Mouse (Mus musculus) heart, embryonic 10.5 days (tissue): ENCODE measurements at regions not wholly inside any gene's neighbourhood (a gene's known extent, or its start where the extent isn't known, plus 50 kb on each side); places are given as distances from the start of the nearest gene placed in this dataset.

Experiments
- DNase-seq: peaks from one replicate; pipeline ENCODE4 v3.0.0-alpha.2; 2017; ENCODE audit warnings: low spot score
- H3K27ac ChIP-seq: fragments of 300-500 bp; sonication (generic); 2 replicates; pipeline ENCODE4 v1.5.1; 2016; ENCODE audit warnings: mild to moderate bottlenecking
- H3K27me3 ChIP-seq: fragments of 300-500 bp; sonication (generic); 2 replicates; pipeline ENCODE4 v1.6.1; 2016; ENCODE audit warnings: mild to moderate bottlenecking; ENCODE audit not compliant: poor library complexity, insufficient read depth, severe bottlenecking
- H3K36me3 ChIP-seq: fragments of 300-500 bp; sonication (generic); 2 replicates; pipeline ENCODE4 v1.6.1; 2016; ENCODE audit warnings: mild to moderate bottlenecking, moderate library complexity
- H3K4me1 ChIP-seq: fragments of 300-500 bp; sonication (generic); 2 replicates; pipeline ENCODE4 v1.6.1; 2016; ENCODE audit warnings: mild to moderate bottlenecking
- H3K4me3 ChIP-seq: fragments of 300-500 bp; sonication (generic); 2 replicates; pipeline ENCODE4 v1.5.1; 2016; ENCODE audit warnings: mild to moderate bottlenecking, moderate library complexity
- H3K9me3 ChIP-seq: fragments of 300-500 bp; sonication (generic); 2 replicates; pipeline ENCODE4 v1.6.1; 2016; ENCODE audit warnings: mild to moderate bottlenecking, moderate library complexity
- WGBS: fragments of 180-500 bp; shearing (Covaris S2); methylation state at CpG from one replicate; pipeline ENCODE4 v1.1.7; 2016; 5-methylcytosine and 5-hydroxymethylcytosine counted together

DNA sequence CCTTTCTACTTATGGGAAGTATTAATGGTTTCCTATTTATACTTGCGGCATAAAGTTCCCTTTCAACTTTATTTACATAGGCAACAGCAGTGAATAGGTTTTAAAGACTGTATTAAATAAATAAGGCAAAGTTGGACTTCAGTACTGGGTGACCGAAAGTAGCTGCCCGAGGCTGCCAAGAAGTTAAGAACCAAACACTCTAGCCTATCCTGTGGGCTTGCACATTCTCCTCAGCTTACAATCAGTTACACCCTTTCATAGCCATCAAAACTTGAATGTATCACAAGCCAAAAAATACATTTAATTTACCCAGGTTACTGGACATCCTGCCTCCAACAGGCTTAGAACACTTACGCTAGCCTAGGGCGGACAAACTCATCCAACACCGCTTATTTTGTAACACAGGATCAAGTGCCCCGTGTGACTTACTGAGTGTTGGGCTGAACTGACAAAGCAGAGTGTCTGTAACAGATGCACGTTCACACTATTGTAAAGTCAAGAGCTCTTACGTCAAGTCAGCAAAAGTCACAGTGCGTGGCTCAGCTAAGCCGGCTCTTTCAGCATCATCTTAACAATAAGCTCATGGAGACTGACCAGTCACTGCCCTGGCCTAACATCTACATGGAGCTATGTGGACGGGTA, 97.3 kb upstream of the Gdf10 start:
- Histone ChIP-seq H3K36me3 (no peaks in the 10 kb centered on the region), H3K9me3 (no peaks in the 10 kb centered on the region), H3K4me3 (no peak overlapping the region), H3K27me3 (peaks cover 33% of the 10 kb centered on the region; the same call in 1 of the 2 replicates), H3K4me1 (peaks cover 9% of the 10 kb centered on the region; the same call in 1 of the 2 replicates), H3K27ac (no peak overlapping the region)
- DNase-seq = no peak
- WGBS = 73% methylated on average over 12 of the region's 12 CpGs

DNA sequence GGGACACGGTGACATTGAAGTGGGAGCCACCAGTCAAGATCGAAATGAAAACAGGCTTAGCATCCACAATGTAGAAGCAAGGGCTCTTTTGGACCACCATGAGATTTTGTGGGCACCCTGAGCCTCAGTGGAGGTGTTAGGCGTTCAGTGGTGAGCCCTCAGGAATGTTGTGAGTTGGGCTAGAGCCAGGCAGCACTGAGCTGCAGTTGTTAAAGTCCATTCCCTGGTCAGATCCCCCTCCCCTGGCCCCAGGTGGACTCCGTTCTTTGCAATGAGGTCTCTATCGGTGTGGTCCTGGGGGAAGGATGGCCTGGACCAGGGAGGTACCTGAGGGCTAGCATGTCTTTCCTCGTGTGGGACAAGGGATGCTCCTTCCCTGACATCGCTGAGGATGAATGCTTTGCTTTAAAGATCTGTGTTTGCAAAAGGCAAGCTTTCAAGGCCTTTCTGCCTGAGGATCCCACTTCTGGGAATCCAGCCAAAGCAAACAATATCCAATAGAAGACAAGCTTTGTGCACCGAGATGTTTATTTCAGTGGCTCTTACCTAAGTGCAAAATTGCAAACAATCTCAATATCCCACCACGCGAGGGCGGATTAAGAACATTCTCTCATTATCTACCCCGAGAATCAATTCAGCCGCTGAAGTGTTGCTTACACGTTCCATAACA, 90.6 kb upstream of the Gdf10 start:
- Histone ChIP-seq H3K4me1 (peaks cover 7% of the 10 kb centered on the region; the same call in 1 of the 2 replicates), H3K36me3 (no peaks in the 10 kb centered on the region), H3K27me3 (peaks cover 11% of the 10 kb centered on the region; the same call in 1 of the 2 replicates), H3K27ac (no peak overlapping the region), H3K9me3 (no peaks in the 10 kb centered on the region), H3K4me3 (no peak overlapping the region)
- 72% methylated on average over 14 of the region's 14 CpGs for WGBS
- DNase-seq = no peak

- Histone ChIP-seq H3K36me3 (no peaks in the 10 kb centered on the region), H3K4me3 (no peak overlapping the region), H3K27ac (no peak overlapping the region), H3K9me3 (no peaks in the 10 kb centered on the region), H3K4me1 (peaks cover 8% of the 10 kb centered on the region; the same call in 1 of the 2 replicates), H3K27me3 (0 out of 2 replicates have a peak, but pooled peaks cover under 1% of the 10 kb centered on the region)
- no peak for DNase-seq
- 79% methylated on average over 11 of the region's 11 CpGs for WGBS
Observed at GRCm38 (mm10) chr14:33836341-33836740, 87.0 kb upstream of the Gdf10 start.

- Histone ChIP-seq H3K27me3 (no peaks in the 10 kb centered on the region), H3K4me3 (no peak overlapping the region), H3K9me3 (no peaks in the 10 kb centered on the region), H3K27ac (no peak overlapping the region), H3K36me3 (no peaks in the 10 kb centered on the region), H3K4me1 (peaks cover 8% of the 10 kb centered on the region; the same call in 1 of the 2 replicates)
- WGBS = 66% methylated on average over 6 of the region's 6 CpGs
- no peak for DNase-seq
Observed at GRCm38 (mm10) chr14:33841821-33842220, 81.6 kb upstream of the Gdf10 start.

- no peaks in the 10 kb centered on the region for H3K9me3 ChIP-seq
- WGBS = 78% methylated on average over 3 of the region's 3 CpGs
- H3K36me3 ChIP-seq = no peaks in the 10 kb centered on the region
- DNase-seq = no peak
- H3K4me3 ChIP-seq = no peak overlapping the region
- no peak overlapping the region for H3K27ac ChIP-seq
- H3K27me3 ChIP-seq = no peaks in the 10 kb centered on the region
- H3K4me1 ChIP-seq = no peaks in the 10 kb centered on the region
Observed at GRCm38 (mm10) chr14:33853499-33853898, 69.9 kb upstream of the Gdf10 start.

GRCm38 (mm10) chr14:33854181-33854580, 69.2 kb upstream of the Gdf10 start:
- H3K27me3 ChIP-seq = no peaks in the 10 kb centered on the region
- 86% methylated on average over 6 of the region's 6 CpGs for WGBS
- no peak overlapping the region for H3K27ac ChIP-seq
- DNase-seq = no peak
- H3K4me3 ChIP-seq = no peak overlapping the region
- no peaks in the 10 kb centered on the region for H3K36me3 ChIP-seq
- H3K9me3 ChIP-seq = no peaks in the 10 kb centered on the region
- no peaks in the 10 kb centered on the region for H3K4me1 ChIP-seq

GRCm38 (mm10) chr14:33856992-33857391, 66.4 kb upstream of the Gdf10 start:
- 69% methylated on average over 6 of the region's 6 CpGs for whole genome bisulfite sequencing
- no peaks in the 10 kb centered on the region for H3K27me3 ChIP-seq
- H3K9me3 ChIP-seq = no peaks in the 10 kb centered on the region
- DNase-seq = no peak
- H3K27ac ChIP-seq = no peak overlapping the region
- no peaks in the 10 kb centered on the region for H3K36me3 ChIP-seq
- H3K4me1 ChIP-seq = no peaks in the 10 kb centered on the region
- H3K4me3 ChIP-seq = no peak overlapping the region

DNA sequence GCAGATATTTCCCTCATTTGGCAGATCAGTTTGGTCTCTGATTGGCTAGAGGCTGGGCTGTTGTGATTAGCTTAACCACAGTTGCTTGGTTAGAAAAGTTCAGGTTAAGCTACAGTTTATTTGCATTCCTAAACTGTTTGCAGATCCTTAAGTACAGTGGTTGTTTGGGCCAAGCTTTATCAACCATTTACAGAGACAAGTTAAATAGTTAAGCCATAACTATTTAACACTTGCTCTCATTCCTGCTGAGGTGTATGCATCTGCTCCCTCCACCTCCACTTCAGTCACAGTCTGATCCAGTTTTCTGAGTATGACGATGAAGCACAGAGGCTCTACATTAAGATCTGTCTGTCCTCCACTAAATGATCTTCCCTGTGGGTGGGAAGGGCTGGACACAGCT, 58.6 kb upstream of the Gdf10 start:
- 75% methylated on average over 1 of the region's 1 CpGs for WGBS
- no peak overlapping the region for H3K4me3 ChIP-seq
- H3K4me1 ChIP-seq = no peaks in the 10 kb centered on the region
- no peaks in the 10 kb centered on the region for H3K27me3 ChIP-seq
- no peak for DNase-seq
- H3K9me3 ChIP-seq = no peaks in the 10 kb centered on the region
- no peaks in the 10 kb centered on the region for H3K36me3 ChIP-seq
- no peak overlapping the region for H3K27ac ChIP-seq

- no peaks in the 10 kb centered on the region for H3K9me3 ChIP-seq
- no peaks in the 10 kb centered on the region for H3K36me3 ChIP-seq
- DNase-seq = no peak
- no peaks in the 10 kb centered on the region for H3K27me3 ChIP-seq
- no peak overlapping the region for H3K27ac ChIP-seq
- WGBS = 81% methylated on average over 2 of the region's 2 CpGs
- H3K4me3 ChIP-seq = no peak overlapping the region
- H3K4me1 ChIP-seq = no peaks in the 10 kb centered on the region
Observed at GRCm38 (mm10) chr14:33865746-33866145, 57.6 kb upstream of the Gdf10 start.

- Histone ChIP-seq H3K4me1 (no peaks in the 10 kb centered on the region), H3K27ac (no peak overlapping the region), H3K27me3 (no peaks in the 10 kb centered on the region), H3K36me3 (no peaks in the 10 kb centered on the region), H3K4me3 (no peak overlapping the region), H3K9me3 (no peaks in the 10 kb centered on the region)
- WGBS = 78% methylated on average over 3 of the region's 3 CpGs
- DNase-seq = no peak
Observed at GRCm38 (mm10) chr14:33867674-33868073, 55.7 kb upstream of the Gdf10 start.
